Mouse (Mus musculus) heart, adult 8-10 months (tissue): Measurements from ENCODE around the gene Bcat2. TPM values are rescaled to one million over a fixed set of nuclear protein-coding genes. Genes with fewer than 3 reads are reported as not detected.

Experiments
- DNase-seq: peaks from one replicate; pipeline ENCODE4 v3.0.0; 2022; ENCODE audit warnings: low spot score
- total RNA-seq, 4 experiments: library from RNA; stranded (reverse); gene quantifications; 2 replicates each; pipeline ENCODE4 v1.2.4; 2022

The Bcat2 gene
- total RNA-seq, 4 experiments from 2014 or later, result 295 to 316 (median 308) TPM

DNA sequence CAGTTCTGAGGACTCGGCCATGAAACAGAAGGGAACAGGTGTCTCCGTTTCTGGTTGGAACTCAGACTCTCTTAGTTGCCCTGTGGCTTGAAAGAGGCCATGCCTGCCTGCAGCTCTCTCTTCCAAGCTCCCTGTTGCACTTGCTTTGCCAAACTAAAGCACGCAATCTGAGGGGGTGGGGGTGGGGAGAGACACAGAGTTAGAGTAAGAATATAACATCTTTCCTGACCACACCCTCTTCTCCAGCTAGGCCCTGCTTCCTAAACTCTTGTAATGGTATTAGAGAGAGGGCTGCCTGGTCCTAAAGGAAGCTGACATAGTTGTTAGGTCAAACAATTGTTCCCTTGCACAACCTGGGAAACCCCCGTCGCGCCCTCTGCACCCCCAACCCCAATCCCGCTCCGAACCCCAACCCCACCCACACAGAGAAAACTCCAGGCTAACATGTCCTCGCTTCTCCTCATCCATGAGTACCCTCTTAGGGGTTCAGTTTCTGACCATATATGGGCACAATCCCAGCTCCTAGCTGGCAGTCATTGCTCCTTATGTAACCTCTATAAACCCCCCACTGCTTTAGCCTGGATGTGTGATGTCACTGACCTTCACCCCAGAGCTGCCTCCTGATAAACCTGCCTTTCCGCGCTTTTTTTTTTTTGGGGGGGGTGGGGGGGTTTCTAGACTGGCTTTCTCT is 19.0 kb upstream of the Bcat2 start:
- no peak for DNase-seq

DNA sequence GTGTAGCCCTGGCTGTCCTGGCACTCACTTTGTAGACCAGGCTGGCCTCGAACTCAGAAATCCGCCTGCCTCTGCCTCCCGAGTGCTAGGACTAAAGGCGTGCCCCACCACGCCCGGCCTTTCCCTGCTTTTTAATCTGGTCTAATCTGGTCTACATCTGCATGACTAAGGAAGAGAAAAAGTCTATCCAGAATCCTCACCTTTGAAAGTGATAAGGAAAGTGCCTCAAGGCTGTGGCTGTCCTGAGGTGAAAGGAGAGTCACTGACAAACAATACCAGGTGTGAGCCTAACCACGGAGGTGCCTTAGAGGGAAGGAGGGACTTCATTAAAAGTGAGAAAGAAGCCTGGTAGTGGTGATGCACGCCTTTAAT is 18.5 kb upstream of the Bcat2 start:
- DNase-seq, result no peak

DNA sequence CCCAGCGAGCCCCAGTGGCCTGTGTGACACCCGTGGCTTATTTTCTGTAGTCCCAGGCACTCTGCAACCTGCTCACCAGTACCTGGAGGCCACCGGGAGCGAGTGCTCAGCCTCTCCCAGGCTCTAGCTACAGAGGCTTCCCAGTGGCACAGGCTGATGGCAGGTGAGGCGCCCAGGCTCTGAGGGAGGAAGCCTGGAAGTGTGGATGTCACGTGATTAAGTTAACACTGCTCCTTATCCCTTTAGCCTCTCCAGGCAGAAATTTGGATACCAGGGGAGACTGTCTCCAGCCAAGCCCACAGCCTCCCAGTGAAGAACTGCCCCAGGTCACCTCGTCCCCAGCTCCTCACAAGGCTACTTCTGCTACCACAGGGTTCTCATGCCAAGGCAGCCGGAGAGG is 16.4 kb upstream of the Bcat2 start:
- no peak for DNase-seq

DNA sequence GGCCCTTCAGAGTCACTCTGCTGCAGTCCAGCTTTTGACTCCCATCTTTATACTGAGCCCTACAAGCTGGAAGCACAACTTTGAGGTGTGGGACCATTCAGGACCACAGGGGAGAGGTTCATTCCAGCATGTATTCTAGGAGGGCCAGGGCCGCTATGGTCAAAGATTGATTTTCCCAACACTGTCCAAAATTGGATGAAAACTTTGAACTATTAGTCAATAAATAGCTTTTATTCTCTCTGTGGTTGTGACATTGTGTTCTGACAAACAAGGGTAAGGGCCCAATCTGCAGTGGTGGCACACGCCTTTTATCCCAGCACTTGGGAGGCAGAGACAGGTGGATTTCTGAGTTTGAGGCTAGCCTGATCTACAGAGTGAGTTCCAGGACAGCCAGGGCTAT is 16.0 kb upstream of the Bcat2 start:
- DNase-seq, result no peak

DNA sequence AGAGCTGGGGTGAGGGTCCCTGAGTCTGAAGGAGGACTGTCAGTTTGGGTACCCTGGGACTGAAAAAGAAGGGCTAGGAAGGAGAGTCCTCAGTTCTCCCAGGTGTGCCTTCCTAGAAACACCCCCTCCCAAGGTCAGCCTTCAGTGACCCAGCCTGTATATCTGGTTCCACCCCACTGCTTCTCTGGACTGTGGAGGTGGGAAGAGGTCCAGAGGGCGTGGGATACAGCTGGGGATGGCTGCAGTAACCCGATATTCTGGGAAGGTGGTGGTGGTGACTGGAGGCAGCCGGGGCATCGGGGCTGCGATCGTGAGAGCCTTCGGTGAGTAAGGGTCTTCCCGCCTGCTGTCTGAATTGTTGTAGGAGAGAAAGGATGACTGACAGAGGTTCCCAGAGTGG is 15.2 kb upstream of the Bcat2 start, which contains the start of gene Hsd17b14:
Hsd17b14 (plus strand) TSS at position 150 of the 400 bp plus-strand sequence.
- DNase-seq, result no peak

DNA sequence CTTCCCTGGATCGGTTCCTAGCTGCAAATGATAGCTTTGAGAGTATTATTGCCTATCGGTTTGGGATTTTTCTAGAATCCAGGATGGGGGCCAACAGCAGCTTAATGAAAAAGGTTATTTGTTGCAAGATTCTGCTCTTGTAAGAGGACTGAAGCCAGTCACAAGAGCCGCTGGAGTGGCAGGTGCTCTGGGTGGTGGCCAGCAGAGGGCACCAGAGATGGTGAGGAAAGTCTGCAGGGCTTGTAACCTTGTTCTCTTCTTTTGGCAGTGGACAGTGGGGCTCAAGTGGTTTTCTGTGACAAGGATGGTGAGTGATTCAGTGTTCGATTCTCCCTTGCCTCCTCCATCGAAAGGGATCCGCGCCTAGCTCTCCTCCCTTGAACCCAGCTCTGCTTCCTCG is 14.2 kb upstream of the Bcat2 start:
- DNase-seq, result peak; percentile 69

DNA sequence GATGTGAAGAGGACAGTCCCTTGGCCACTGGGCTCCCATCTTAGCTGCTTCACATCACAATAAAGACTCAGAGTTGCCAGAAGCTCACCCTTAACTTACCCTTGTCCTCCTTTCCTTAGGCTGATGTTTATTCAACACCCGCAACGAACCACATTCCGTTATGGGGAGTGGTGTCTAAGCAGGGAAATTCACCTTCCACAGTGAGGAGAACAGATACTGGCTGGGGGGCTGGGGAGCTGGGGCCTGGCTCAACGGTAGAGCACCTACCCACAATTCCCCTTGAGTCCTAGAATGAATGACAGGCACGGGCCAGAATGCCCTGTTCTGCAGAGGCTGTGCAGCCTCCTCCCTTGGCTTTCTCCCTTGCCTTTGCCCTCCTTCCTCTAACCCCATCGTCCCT is 11.0 kb upstream of the Bcat2 start:
- no peak for DNase-seq

DNA sequence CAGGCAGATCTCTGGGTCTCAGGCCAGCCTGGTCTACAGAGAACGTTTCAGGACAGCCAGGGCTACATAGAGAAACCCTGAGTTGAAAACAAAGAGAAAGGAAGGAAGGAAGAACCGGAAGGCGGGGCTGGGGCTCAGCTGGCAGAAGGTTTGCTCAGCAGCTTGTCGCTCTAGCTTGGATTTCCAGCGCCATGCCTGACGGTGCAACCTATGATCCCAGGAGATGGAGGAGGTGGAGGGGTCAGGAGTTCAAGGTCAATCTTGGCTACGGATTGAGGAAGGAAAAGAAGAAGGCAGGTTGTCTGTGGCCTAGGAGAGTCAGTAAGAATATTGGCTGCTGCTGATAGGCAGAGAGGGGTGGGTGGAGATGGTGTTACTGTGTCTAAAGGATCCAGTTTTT is 9.7 kb upstream of the Bcat2 start:
- no peak for DNase-seq

DNA sequence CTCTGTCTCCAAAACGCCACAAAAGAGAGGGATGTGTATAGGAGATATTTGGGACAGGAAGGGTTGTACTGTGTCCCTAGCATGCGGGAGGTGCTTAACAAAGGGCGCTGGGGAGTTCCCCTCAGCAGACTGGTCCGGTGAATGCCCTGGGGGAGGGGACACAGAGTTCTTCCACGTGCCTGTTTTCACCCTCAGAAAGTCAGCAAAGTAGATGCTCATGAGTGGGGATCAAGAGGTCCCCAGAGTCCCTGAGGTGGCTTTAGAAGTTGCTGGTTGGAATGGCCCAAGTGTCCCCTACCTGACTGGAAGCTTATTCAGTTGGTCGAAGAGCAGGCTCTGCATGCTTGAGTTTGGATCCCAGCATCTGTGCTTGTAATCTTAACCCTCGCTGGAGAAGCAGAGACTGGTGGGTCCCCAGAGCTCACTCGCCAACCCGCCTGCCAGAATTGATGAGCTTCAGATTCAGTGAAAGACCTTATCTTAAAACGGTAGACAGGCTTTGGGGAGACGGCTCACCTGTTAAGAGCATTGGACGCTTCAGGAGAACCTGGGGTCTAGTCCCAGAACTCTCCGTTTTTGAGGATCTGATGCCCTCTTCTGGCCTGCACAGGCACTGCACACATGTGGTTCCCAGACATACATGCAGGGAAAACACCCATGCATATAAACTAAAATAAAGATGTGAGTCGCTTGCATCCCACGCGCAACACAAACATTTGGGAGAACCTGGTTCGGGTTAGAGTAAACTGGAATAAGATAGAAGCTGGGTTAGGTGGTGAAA is 8.9 kb upstream of the Bcat2 start:
- peak; percentile 80 for DNase-seq

DNA sequence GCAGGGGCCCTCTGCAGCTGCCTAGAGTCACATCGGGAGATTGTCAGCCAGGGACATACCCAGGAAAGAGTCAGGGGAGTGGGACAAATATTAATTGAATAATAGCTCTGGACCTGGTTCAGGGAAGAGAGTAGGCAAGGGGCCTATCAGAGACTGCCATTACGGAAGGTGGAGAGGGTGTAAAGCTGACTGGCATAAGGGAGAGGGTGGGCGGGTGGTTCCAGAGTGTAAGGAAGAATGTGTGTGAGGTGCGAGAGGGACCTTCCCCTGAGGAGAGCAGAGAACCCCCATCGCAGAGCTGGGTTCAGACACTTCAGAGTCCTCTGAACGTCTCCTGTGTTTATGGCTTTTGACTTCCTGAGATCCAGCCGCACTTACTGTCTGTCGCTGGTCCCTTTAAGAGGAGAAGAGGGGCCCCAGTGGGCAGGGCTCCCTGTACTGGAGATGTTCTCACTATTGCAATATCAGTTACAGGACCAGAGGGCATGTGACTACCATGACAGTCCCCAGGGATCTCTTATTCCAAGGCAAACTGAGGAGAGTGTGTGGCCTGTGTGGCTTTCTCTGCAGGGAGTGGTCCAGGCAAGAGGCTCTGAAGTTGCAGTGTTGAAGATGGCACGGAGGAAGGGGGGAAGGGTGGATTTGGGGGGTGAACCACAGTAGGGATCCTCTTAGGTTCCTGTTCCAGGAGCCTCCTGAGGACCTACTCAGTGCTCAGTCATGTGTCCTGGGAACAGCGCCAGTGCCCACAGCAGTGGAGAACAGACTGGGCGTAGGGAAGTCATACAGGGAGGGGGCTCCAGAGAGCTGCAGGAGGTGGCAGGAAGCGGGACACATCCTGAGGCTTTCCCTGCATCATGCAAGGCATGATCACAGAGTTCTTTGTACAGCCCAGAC is 8.1 kb upstream of the Bcat2 start:
- DNase-seq, result no peak

DNA sequence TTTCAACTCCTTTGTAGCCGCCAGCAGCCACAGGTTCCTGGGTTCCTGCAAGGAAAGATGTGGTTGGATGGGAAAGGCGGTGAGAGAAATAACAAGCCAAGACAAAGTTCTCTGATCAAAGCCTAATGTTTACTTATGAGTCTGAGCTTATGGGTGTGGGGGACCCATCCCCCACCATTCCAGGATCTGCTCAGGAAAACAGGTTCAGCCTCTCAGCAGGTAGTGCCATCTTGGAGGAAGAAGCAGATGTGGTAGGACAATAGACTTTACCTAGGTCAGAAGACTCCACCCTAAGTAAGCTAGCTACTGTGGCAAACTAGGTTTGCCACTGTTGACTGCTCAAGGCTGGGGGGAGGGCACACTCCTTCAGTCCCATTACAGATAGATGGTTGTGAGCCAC is 5.1 kb upstream of the Bcat2 start:
- DNase-seq, result no peak

DNA sequence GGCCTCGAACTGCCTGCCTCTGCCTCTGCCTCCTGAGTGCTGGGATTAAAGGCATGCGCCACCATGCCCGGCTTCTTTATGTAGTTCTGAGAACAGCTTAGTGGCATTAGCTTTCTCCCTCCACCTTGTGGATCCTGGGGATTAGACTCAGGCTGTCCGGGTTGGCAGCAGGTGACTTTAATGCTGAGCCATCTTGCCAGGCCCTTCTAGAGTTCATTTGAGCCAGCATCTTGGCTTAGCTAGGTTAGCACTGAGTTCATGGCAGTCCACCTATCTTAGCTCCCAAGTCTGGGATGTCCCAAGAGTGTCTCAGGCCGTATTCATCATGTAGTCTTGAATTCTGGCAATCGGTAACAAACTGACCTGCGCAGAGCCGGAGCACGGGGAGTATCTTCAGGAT is 4.5 kb upstream of the Bcat2 start:
- no peak for DNase-seq

DNA sequence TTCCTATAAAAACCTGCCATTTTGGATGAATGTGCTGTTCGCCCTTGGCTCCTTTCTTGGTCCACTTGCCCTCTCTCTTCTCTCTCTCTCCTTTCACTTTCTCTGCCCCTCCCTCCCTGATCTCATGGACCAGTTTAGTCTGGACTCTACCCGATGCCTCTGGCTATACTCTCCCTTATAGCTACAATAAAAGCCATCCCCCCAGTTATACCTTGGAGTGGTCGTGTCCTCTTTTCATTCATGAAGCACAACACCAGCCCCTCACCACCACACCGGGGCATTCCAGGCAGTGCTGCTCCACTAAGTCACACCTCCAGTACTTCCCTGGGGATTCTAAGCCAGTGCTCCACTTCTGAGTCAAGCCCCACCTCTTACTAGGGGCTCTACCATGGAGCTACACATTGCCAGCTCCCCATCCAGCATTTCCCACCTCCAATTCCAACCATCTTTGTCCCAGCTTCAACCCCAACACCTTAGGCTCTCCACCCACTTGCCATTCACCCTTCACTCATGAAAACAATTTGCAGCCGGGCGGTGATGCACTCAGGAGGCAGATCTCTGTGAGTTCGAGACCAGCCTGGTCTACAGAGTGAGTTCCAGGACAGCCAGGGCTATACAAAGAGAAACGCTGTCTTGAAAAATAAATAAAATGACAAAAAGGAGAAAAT is 2.7 kb upstream of the Bcat2 start:
- no peak for DNase-seq

DNA sequence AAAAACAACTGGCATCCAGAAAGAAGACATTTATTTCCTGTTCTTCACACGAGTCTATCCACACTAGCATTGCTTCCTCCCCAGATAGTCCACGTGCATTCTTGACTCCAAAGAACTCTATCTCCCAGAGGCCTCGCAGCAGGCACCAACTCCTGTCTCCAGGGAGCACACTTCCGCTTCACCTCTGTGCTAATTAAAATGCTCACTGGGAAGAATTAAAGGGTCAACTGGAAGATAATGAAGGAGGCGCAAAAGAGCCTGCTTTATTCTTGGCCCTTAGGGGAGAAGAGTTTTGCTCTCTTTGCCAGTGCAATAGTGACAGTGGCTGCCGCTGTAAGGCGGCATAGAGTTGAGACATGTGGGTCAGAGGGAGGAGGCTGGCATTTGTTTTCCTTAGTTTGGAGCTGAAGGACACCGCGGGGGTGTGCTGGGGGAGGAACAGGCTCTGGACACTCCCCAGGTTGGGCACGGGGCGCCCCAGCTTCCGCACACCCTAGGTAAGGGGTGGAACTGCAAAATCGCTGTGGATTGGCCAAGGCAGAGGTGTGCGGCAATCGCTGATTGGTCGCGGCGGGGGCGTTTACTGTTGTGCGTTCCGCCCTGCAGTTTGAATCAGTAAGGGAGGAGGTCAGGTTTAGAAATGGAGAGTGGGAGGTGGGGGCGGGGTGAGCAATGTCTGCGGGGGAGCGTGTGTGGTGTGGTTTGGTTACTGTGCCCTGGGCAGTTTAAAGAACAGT is 2.0 kb upstream of the Bcat2 start:
- peak; percentile 92 for DNase-seq

DNA sequence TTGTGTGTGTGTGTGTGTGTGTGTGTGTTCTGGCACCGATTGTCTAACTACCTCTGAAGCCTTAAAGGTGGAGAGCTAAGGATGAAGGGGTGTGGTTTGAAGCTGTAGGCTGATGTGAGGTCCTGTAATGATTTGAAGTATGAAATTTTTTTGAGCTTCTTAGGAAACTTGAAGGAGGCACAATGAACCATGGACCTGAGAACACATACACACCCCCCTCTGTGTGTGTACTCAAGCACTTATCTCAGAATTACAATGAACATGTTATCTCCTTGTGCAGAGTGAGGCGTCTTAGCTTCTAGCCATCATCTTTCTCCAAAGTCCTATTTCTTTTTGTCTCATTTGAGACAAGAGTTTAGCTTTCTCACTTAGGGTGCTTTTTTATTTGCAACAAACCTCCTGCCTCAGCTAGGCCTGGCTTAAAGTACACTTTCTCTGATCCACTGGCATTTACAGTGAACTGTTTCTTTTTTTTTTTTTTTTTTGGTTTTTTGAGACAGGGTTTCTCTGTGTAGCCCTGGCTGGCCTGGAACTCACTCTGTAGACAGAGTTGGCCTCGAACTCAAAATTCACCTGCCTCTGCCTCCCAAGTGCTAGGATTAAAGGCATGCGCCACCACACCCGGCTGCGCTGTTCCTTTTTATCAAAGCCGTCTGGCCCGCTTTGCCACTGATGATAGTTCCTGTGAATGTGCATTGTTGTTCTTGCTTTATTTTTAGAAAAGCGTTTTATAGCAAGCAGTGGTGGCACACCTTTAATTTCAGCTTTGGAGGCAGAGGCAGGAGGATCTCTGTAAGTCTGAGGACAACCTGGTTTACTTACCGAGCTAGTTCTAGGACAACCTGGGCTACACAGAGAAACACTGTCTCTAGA is 1.1 kb upstream of the Bcat2 start:
- no peak for DNase-seq

DNA sequence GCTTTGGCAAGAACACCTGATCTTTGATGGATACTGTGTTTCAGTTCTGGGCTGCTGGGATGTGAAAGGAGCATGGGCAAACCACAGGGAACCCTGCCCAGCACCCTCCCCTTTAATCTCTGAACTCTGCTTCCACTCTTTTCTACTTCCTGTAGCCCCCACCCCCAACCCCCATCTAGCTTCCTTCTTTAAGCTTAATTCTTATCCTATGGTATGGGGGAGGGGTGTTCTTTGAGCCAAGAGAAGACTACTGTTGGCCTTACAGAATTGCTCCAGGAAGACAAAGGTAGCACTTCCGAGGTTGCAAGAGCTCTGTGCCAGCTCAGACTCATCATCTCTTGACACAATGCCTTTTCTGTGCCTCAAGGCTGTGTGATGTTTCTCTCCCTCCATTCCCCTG is 2.0 kb downstream of the Bcat2 start:
- no peak for DNase-seq

DNA sequence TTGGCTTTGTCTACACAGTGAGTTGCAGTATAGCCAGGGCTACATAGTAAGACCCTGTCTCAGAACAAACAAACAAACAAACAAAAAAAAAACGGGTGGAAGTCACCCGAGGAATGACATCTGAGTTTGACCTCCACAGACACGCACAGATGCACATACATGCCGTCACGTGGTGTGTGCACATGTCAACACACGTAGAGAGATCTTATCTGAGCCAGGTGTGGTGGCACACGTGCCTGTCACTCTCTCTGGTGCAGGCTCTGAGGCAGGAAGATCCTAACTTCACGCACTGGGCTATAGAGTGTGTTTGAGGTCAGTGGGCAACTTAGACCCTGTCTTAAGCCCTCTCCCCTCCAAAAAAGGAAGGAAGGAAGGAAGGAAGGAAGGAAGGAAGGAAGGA is 4.0 kb downstream of the Bcat2 start:
- DNase-seq, result no peak

DNA sequence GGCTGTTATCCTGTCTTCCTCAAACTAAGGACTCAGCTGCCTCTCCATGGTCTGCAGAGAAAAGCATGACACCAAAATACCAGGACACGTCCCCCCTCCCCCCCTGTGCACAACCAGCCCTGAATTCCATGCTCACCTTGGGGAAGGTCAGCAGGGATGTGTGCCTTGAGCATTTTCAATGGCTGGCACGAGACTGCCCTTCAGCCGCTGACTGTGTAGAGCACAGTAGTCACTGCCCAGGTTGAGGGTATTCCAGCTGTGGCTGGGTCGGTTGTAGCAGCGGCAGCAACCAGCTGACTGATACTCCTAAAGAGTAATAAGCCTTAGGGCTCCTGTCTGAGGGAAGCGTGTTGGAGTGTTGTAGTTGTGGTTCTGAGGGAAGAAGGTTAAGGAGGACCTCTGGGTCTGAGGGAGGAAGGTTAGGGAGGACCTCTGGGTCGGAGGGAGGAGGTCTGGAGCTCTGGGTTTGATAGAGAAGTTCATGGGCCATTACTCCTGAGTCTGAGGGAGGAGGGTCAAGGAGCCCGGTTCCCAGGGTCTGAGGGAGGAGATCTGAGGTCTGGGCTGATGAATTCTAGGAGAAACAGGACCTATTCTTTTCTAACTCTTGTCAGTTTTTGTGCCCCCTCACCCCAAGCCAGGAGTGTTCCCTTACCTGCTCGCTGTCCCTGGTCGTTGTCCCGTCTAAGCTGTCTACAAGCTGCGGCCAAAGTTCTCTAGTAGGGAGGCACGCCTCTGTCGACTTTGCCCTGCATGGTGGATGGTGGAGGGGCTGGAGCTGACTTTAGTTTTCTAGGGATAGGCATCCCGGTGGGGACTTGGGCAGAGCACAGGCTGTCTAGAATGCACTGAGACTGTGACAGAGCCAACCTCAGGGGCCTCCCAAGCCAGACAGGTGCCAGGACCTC is 4.8 kb downstream of the Bcat2 start:
- DNase-seq, result no peak

DNA sequence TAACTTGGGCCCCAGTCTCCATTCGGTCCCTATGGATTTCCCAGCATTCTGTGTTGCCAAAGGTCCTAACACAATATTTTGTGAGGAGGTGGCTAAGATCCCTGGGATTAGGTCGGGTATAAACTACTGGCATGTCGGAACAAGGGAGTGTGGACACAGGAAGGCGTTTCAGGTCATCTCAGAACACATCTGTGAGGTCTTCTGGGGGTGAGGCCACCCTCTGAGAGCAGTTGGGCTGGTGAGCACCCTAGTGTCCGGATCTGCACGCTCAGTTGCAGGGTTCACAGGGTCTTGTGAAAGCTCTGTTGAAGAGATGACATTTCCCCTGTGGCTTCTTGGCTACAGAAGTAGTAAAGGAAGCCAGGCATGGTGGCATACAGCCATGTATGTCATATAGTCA is 16.0 kb downstream of the Bcat2 start:
- DNase-seq, result no peak
